In the genomic region with DNA sequence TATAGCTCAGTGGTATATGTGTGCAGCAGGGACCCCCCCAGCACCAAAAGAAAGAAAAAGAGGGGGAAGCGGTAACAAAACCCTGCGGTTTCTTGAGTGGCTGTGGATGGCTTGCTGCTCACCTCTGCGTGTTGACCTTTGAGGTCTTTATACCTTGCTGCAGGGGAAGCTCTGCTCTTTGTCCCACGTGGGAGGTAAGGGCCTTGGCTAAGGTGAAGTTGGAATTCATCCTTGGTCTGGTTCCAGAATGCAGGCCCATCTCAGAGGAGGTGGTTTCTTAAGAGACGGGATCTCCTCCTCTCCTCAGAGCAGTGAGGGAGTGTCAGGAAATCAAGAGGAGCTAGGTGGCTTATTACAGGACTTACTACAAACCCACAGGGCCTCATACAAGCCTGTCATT, we compare ENCODE assay signal across 8 mouse cellular contexts.
"Had no signal": no experiment of that assay in that cellular context is flagged by ENCODE, and none has a peak within 500 bp of the region (broad histone marks: within the 10 kb centered on the region; RNA-seq: fewer than 3 reads in every experiment).

No protein-coding gene starts in this region.

- H3K9ac ChIP-seq: hindbrain, embryonic 15.5 days; midbrain, embryonic 12.5 days had no signal

- H3K27ac ChIP-seq: hindbrain, embryonic 15.5 days; left cerebral cortex, adult 2 months; limb, embryonic 10.5 days; midbrain, embryonic 12.5 days; stomach, postnatal 0 days had no signal

- H3K9me3 ChIP-seq: hindbrain, embryonic 15.5 days; limb, embryonic 10.5 days; midbrain, embryonic 12.5 days had no signal

- ATAC-seq: intestine, embryonic 16.5 days had no signal

- H3K4me2 ChIP-seq: hindbrain, embryonic 15.5 days; midbrain, embryonic 12.5 days had no signal

- H3K27me3 ChIP-seq: hindbrain, embryonic 15.5 days; midbrain, embryonic 12.5 days had no signal

- DNase-seq: lung, adult 18-20 months; thymus, postnatal 4 days had no signal

- H3K4me1 ChIP-seq: midbrain, embryonic 12.5 days had no signal

- H3K4me3 ChIP-seq: hindbrain, embryonic 15.5 days; left cerebral cortex, adult 2 months; limb, embryonic 10.5 days; midbrain, embryonic 12.5 days had no signal
